ENCODE assay signal across 29 mouse cellular contexts in the genomic region with DNA sequence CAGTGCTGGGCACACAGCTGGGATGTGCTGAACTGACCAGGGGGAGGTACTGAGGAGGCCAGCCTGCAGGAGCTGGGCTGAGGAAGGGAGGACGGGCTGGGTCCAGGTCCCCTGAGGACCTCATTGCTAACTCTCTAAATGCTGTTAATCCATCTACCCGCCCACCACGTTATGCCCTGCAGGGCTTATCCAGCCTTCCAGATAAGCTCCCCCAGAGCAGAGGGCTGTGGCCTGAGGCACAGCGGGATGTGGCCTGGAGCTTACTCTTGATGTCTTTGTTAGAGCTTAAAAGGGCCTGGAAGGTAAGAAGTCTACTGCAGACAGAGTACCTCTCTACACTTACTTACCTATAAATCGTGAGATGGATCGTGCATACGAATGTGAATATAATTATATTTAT.
DNase-seq lines count a peak whose midpoint lies in the region; ATAC-seq and TF ChIP-seq lines count a peak whose summit lies in the region.
"Had no signal": no experiment of that assay in that cellular context is flagged by ENCODE, and none has a peak within 500 bp of the region (broad histone marks: within the 10 kb centered on the region; RNA-seq: fewer than 3 reads in every experiment).

No protein-coding gene starts in this region.

- H3K4me1 ChIP-seq in midbrain, embryonic 10.5 days = peaks cover 26% of the 10 kb centered on the region
- H3K4me1 ChIP-seq in midbrain, postnatal 0 days (ENCODE audit: insufficient read depth, low read length) = no peaks in the 10 kb centered on the region
- H3K4me1 ChIP-seq in limb, embryonic 10.5 days = peaks cover 27% of the 10 kb centered on the region

- 24% methylated on average over 7 of the region's 7 CpGs for WGBS in midbrain, embryonic 10.5 days
- 28% methylated on average over 7 of the region's 7 CpGs for WGBS in midbrain, postnatal 0 days
- WGBS in limb, embryonic 10.5 days = 54% methylated on average over 7 of the region's 7 CpGs

- no peak for TF ChIP-seq CTCF in midbrain, postnatal 0 days (IDR thresholded peaks at IDR 0.05)

- peak overlapping the region; percentile 64; the same call in 1 of the 2 replicates for H3K27ac ChIP-seq in midbrain, embryonic 10.5 days (replicated peaks)
- no peak overlapping the region for H3K27ac ChIP-seq in midbrain, postnatal 0 days (ENCODE audit: low read depth, low read length)
- peak overlapping the region; percentile 26; the same call in 1 of the 2 replicates for H3K27ac ChIP-seq in limb, embryonic 10.5 days
- H3K27ac ChIP-seq: embryonic facial prominence, embryonic 10.5 days; embryonic facial prominence, embryonic 13.5 days; heart, embryonic 15.5 days; hindbrain, embryonic 10.5 days; hindbrain, embryonic 13.5 days had no signal

- peaks cover 58% of the 10 kb centered on the region for H3K27me3 ChIP-seq in midbrain, embryonic 10.5 days (ENCODE audit: low read depth, poor library complexity, severe bottlenecking)
- no peaks in the 10 kb centered on the region for H3K27me3 ChIP-seq in midbrain, postnatal 0 days (ENCODE audit: insufficient read depth, low read length)
- H3K27me3 ChIP-seq in limb, embryonic 10.5 days (ENCODE audit: low read depth, poor library complexity, severe bottlenecking) = no peaks in the 10 kb centered on the region
- H3K27me3 ChIP-seq: embryonic facial prominence, embryonic 13.5 days; heart, embryonic 12.5 days; hindbrain, embryonic 13.5 days had no signal

- 0 out of 2 replicates have a peak, but pooled peaks cover 2% of the 10 kb centered on the region for H3K36me3 ChIP-seq in midbrain, embryonic 10.5 days
- H3K36me3 ChIP-seq in midbrain, postnatal 0 days (ENCODE audit: insufficient read depth, low read length) = no peaks in the 10 kb centered on the region
- no peaks in the 10 kb centered on the region for H3K36me3 ChIP-seq in limb, embryonic 10.5 days
- H3K36me3 ChIP-seq: embryonic facial prominence, embryonic 10.5 days; embryonic facial prominence, embryonic 13.5 days; heart, embryonic 12.5 days; heart, embryonic 15.5 days; hindbrain, embryonic 10.5 days; hindbrain, embryonic 13.5 days had no signal

- H3K9me3 ChIP-seq in midbrain, embryonic 10.5 days (replicated peaks) = no peaks in the 10 kb centered on the region
- H3K9me3 ChIP-seq in midbrain, postnatal 0 days (ENCODE audit: low read length) = no peaks in the 10 kb centered on the region
- no peaks in the 10 kb centered on the region for H3K9me3 ChIP-seq in limb, embryonic 10.5 days (replicated peaks)
- H3K9me3 ChIP-seq: embryonic facial prominence, embryonic 10.5 days; embryonic facial prominence, embryonic 13.5 days; heart, embryonic 12.5 days; heart, embryonic 15.5 days; hindbrain, embryonic 10.5 days; hindbrain, embryonic 13.5 days had no signal

- H3K4me2 ChIP-seq in midbrain, postnatal 0 days (ENCODE audit: low read depth, low read length, poor library complexity, severe bottlenecking) = no peak overlapping the region
- H3K4me2 ChIP-seq: embryonic facial prominence, embryonic 13.5 days; heart, embryonic 12.5 days; heart, embryonic 15.5 days; hindbrain, embryonic 13.5 days had no signal

- no peak for ATAC-seq in midbrain, postnatal 0 days (ENCODE audit: low FRiP score)
- ATAC-seq: activated CD4-positive, CD25-positive, alpha-beta regulatory T cell, adult 4 months; forebrain, embryonic 14.5 days; forebrain, postnatal 0 days; hindbrain, embryonic 16.5 days had no signal

- H3K4me3 ChIP-seq in midbrain, embryonic 10.5 days = no peak overlapping the region
- no peak overlapping the region for H3K4me3 ChIP-seq in midbrain, postnatal 0 days (ENCODE audit: low read depth, low read length)
- no peak overlapping the region for H3K4me3 ChIP-seq in limb, embryonic 10.5 days
- H3K4me3 ChIP-seq: embryonic facial prominence, embryonic 10.5 days; embryonic facial prominence, embryonic 13.5 days; erythroblast, embryonic 14.5 days; heart, embryonic 12.5 days; heart, embryonic 15.5 days; hindbrain, embryonic 10.5 days; hindbrain, embryonic 13.5 days had no signal

- peak; percentile 20 for DNase-seq in embryo, embryonic 10 days (ENCODE audit: low spot score)
- DNase-seq in embryo, embryonic 10.5 days (ENCODE audit: low spot score) = no peak
- peak; percentile 45 for DNase-seq in midbrain, embryonic 10.5 days (ENCODE audit: low spot score)
- DNase-seq in midbrain, postnatal 0 days (ENCODE audit: low spot score) = no peak
- no peak for DNase-seq in limb, embryonic 10.5 days (ENCODE audit: low spot score)
- peak; percentile 42 for DNase-seq in retina, embryonic 14.5 days (ENCODE audit: low spot score)
- no peak for DNase-seq in adrenal gland, adult 2 months
- no peak for DNase-seq in left cerebral cortex, adult 18-20 months (ENCODE audit: low spot score in 2 of 2)
- DNase-seq: adrenal gland, postnatal 10 days; adrenal gland, postnatal 36 days; cerebellum, adult 18-20 months; cerebellum, adult 9-10 months; cerebellum, postnatal 14 days; embryo, embryonic 11 days; forebrain, postnatal 0 days; gastrocnemius, postnatal 25 days; heart, adult 18-20 months; heart, postnatal 10 days; heart, postnatal 36 days had no signal

- H3K9ac ChIP-seq in midbrain, postnatal 0 days (replicated peaks; ENCODE audit: low read length, poor library complexity, severe bottlenecking) = no peak overlapping the region
- H3K9ac ChIP-seq: embryonic facial prominence, embryonic 13.5 days; forebrain, postnatal 0 days; heart, embryonic 12.5 days; heart, embryonic 15.5 days; hindbrain, embryonic 13.5 days had no signal

Comparison
In these comparisons a context has a peak if more than half of its experiments do, and no peak if none do; other contexts are left out.
1. DNase-seq: peak in embryo, embryonic 10 days (single experiment), midbrain, embryonic 10.5 days (single experiment) and retina, embryonic 14.5 days (single experiment); none in embryo, embryonic 10.5 days (single experiment), midbrain, postnatal 0 days (single experiment), limb, embryonic 10.5 days (single experiment), adrenal gland, adult 2 months (single experiment) and left cerebral cortex, adult 18-20 months (0 of 2).